Mouse (Mus musculus): ENCODE data around the gene Eif4e1b. TPM values are rescaled to one million over a fixed set of nuclear protein-coding genes. Genes with fewer than 3 reads are reported as not detected.
"Not testable (repeated sequence)": the region's sequence is repeated elsewhere in the genome, so short reads cannot be mapped to it uniquely, and the experiment has no call there.

Eif4e1b gene
- total and polyA plus RNA-seq, 2 experiments from 2014 or later, result not detected

- no peak for ATAC-seq
- H3K9ac ChIP-seq (replicated peaks; ENCODE audit: low read length), result peak overlapping the region; percentile 70; the same call in 1 of the 2 replicates
- peak overlapping the region; percentile 67 for H3K4me2 ChIP-seq (ENCODE audit: low read depth, low read length)
- no peak for DNase-seq (ENCODE audit: low spot score)
- no peaks in the 10 kb centered on the region for H3K36me3 ChIP-seq (ENCODE audit: insufficient read depth, low read length)
- H3K27me3 ChIP-seq (ENCODE audit: insufficient read depth, low read length), result no peaks in the 10 kb centered on the region
- 0 out of 2 replicates have a peak, but pooled peaks cover 3% of the 10 kb centered on the region for H3K4me1 ChIP-seq (ENCODE audit: insufficient read depth, low read length)
- TF ChIP-seq CTCF (IDR thresholded peaks at IDR 0.05; ENCODE audit: low read depth), result no peak
- no peaks in the 10 kb centered on the region for H3K9me3 ChIP-seq (ENCODE audit: low read length)
- peak overlapping the region; percentile 82; the same call in 1 of the 2 replicates for H3K27ac ChIP-seq
- WGBS, result 78% methylated on average over 4 of the region's 4 CpGs
- H3K4me3 ChIP-seq (ENCODE audit: low read length), result peak overlapping the region; percentile 62
These were observed 16.8 kb upstream of the Eif4e1b start for GRCm38 (mm10) chr13:54767012-54767411.

GRCm38 (mm10) chr13:54780592-54780991, 3.2 kb upstream of the Eif4e1b start:
- no peaks in the 10 kb centered on the region for H3K36me3 ChIP-seq (ENCODE audit: insufficient read depth, low read length)
- H3K4me3 ChIP-seq (ENCODE audit: low read length), result no peak overlapping the region
- ATAC-seq (peak; percentile 56; the same call in 1 of the 2 replicates), DNase-seq (ENCODE audit: low spot score) (peak; percentile 76)
- H3K9ac ChIP-seq (replicated peaks; ENCODE audit: low read length), result no peak overlapping the region
- no peak overlapping the region for H3K4me2 ChIP-seq (ENCODE audit: low read depth, low read length)
- no peaks in the 10 kb centered on the region for H3K9me3 ChIP-seq (ENCODE audit: low read length)
- H3K27ac ChIP-seq, result 0 out of 2 replicates have a peak overlapping the region, but pooled peaks have one; percentile 11
- 44% methylated on average over 3 of the region's 3 CpGs for WGBS
- no peak for TF ChIP-seq CTCF (IDR thresholded peaks at IDR 0.05; ENCODE audit: low read depth)
- no peaks in the 10 kb centered on the region for H3K27me3 ChIP-seq (ENCODE audit: insufficient read depth, low read length)
- 0 out of 2 replicates have a peak, but pooled peaks cover 5% of the 10 kb centered on the region for H3K4me1 ChIP-seq (ENCODE audit: insufficient read depth, low read length)

GRCm38 (mm10) chr13:54781086-54781485, 2.7 kb upstream of the Eif4e1b start:
- WGBS, result 76% methylated on average over 3 of the region's 3 CpGs
- no peaks in the 10 kb centered on the region for H3K36me3 ChIP-seq (ENCODE audit: insufficient read depth, low read length)
- ATAC-seq (peak; percentile 47; the same call in 1 of the 2 replicates), DNase-seq (ENCODE audit: low spot score) (no peak)
- no peaks in the 10 kb centered on the region for H3K9me3 ChIP-seq (ENCODE audit: low read length)
- no peaks in the 10 kb centered on the region for H3K27me3 ChIP-seq (ENCODE audit: insufficient read depth, low read length)
- H3K4me2 ChIP-seq (ENCODE audit: low read depth, low read length), result no peak overlapping the region
- H3K9ac ChIP-seq (replicated peaks; ENCODE audit: low read length), result no peak overlapping the region
- no peak overlapping the region for H3K4me3 ChIP-seq (ENCODE audit: low read length)
- H3K27ac ChIP-seq, result 0 out of 2 replicates have a peak overlapping the region, but pooled peaks have one; percentile 11
- 0 out of 2 replicates have a peak, but pooled peaks cover 5% of the 10 kb centered on the region for H3K4me1 ChIP-seq (ENCODE audit: insufficient read depth, low read length)
- TF ChIP-seq CTCF (IDR thresholded peaks at IDR 0.05; ENCODE audit: low read depth), result no peak

- WGBS, result 53% methylated on average over 2 of the region's 2 CpGs
- no peak overlapping the region for H3K4me2 ChIP-seq (ENCODE audit: low read depth, low read length)
- no peak overlapping the region for H3K4me3 ChIP-seq (ENCODE audit: low read length)
- no peaks in the 10 kb centered on the region for H3K36me3 ChIP-seq (ENCODE audit: insufficient read depth, low read length)
- DNase-seq (ENCODE audit: low spot score), result no peak
- no peak overlapping the region for H3K27ac ChIP-seq
- ATAC-seq, result no peak
- H3K4me1 ChIP-seq (ENCODE audit: insufficient read depth, low read length), result 0 out of 2 replicates have a peak, but pooled peaks cover 5% of the 10 kb centered on the region
- H3K9ac ChIP-seq (replicated peaks; ENCODE audit: low read length), result no peak overlapping the region
- no peaks in the 10 kb centered on the region for H3K27me3 ChIP-seq (ENCODE audit: insufficient read depth, low read length)
- no peaks in the 10 kb centered on the region for H3K9me3 ChIP-seq (ENCODE audit: low read length)
- TF ChIP-seq CTCF (IDR thresholded peaks at IDR 0.05; ENCODE audit: low read depth), result no peak
These were observed 563 bp upstream of the Eif4e1b start for GRCm38 (mm10) chr13:54783235-54783634.

GRCm38 (mm10) chr13:54787591-54787990, 3.8 kb downstream of the Eif4e1b start:
- not testable (repeated sequence) for H3K9me3 ChIP-seq (ENCODE audit: low read length); H3K4me3 ChIP-seq (ENCODE audit: low read length); H3K36me3 ChIP-seq (ENCODE audit: insufficient read depth, low read length); DNase-seq (ENCODE audit: low spot score); ATAC-seq; H3K27me3 ChIP-seq (ENCODE audit: insufficient read depth, low read length); H3K4me1 ChIP-seq (ENCODE audit: insufficient read depth, low read length); H3K27ac ChIP-seq; H3K4me2 ChIP-seq (ENCODE audit: low read depth, low read length); H3K9ac ChIP-seq (replicated peaks; ENCODE audit: low read length)
- WGBS, result 43% methylated on average over 2 of the region's 2 CpGs

GRCm38 (mm10) chr13:54788740-54789560, 5.2 kb downstream of the Eif4e1b start, which contains the start of gene Tspan17:
Tspan17 (plus strand) TSS chr13:54789377.
- ATAC-seq (peak; percentile 91), DNase-seq (ENCODE audit: low spot score) (peak; percentile 95)
- Histone ChIP-seq H3K4me1 (ENCODE audit: insufficient read depth, low read length) (no peaks in the 10 kb centered on the region), H3K9me3 (ENCODE audit: low read length) (no peaks in the 10 kb centered on the region), H3K9ac (replicated peaks; ENCODE audit: low read length) (peak within 1 kb of the TSS; percentile 64), H3K36me3 (ENCODE audit: insufficient read depth, low read length) (no peaks in the 10 kb centered on the region), H3K27ac (peak within 1 kb of the TSS; percentile 56; the same call in 1 of the 2 replicates), H3K4me2 (ENCODE audit: low read depth, low read length) (peak within 1 kb of the TSS; percentile 92), H3K4me3 (ENCODE audit: low read length) (peak within 1 kb of the TSS; percentile 61), H3K27me3 (ENCODE audit: insufficient read depth, low read length) (no peaks in the 10 kb centered on the region)
- no peak for TF ChIP-seq CTCF (IDR thresholded peaks at IDR 0.05; ENCODE audit: low read depth)
- 2% methylated on average over 48 of the region's 49 CpGs for WGBS
